Mouse (Mus musculus) forebrain, embryonic 10.5 days (tissue): ENCODE data around the gene Hoxa10. TPM values are rescaled to one million over a fixed set of nuclear protein-coding genes. Genes with fewer than 3 reads are reported as not detected.

Experiments used
- DNase-seq: peaks from one replicate; pipeline ENCODE4 v3.0.0-alpha.2; 2017; ENCODE audit warnings: low spot score; ENCODE audit errors: extremely low spot score
- H3K27ac ChIP-seq: fragments of 300-500 bp; sonication (generic); 2 replicates; pipeline ENCODE4 v1.5.1; 2016; ENCODE audit warnings: mild to moderate bottlenecking
- H3K27me3 ChIP-seq: fragments of 300-500 bp; sonication (generic); 2 replicates; pipeline ENCODE4 v1.6.1; 2016; ENCODE audit warnings: mild to moderate bottlenecking; ENCODE audit not compliant: poor library complexity, severe bottlenecking
- H3K36me3 ChIP-seq: fragments of 300-500 bp; sonication (generic); replicated peaks from 2 replicates; pipeline ENCODE4 v1.6.1; 2016; ENCODE audit warnings: mild to moderate bottlenecking, moderate library complexity
- H3K4me1 ChIP-seq: fragments of 300-500 bp; sonication (generic); 2 replicates; pipeline ENCODE4 v1.6.1; 2016
- H3K4me3 ChIP-seq: fragments of 300-500 bp; sonication (generic); 2 replicates; pipeline ENCODE4 v1.5.1; 2016; ENCODE audit warnings: mild to moderate bottlenecking, moderate library complexity
- H3K9me3 ChIP-seq: fragments of 300-500 bp; sonication (generic); 2 replicates; pipeline ENCODE4 v1.6.1; 2016; ENCODE audit warnings: mild to moderate bottlenecking, moderate library complexity
- WGBS: fragments of 180-500 bp; shearing (Covaris S2); methylation state at CpG from one replicate; pipeline ENCODE4 v1.1.7; 2016; 5-methylcytosine and 5-hydroxymethylcytosine counted together
- polyA plus RNA-seq: library from polyadenylated mRNA; unstranded; fragments of >200 nt; fragmentation: Nextera tagmentation; extraction: Ambion mirVana; gene quantifications from 2 replicates; pipeline ENCODE4 v1.2.1, GENCODE M21; 2016

Hoxa10 gene
- polyA plus RNA-seq = not detected in 2 replicates

- peak; percentile 85 for DNase-seq
- WGBS = 1% methylated on average over 35 of the region's 35 CpGs
Measured at GRCm38 (mm10) chr6:52240389-52241000, at the start of gene Hoxa10. TSS of gene Hoxa10 (minus strand) at chr6:52240854.

GRCm38 (mm10) chr6:52290186-52290585 is 49.5 kb upstream of the Hoxa10 start:
- Histone ChIP-seq H3K27ac (no peak overlapping the region), H3K4me3 (no peak overlapping the region), H3K36me3 (no peaks in the 10 kb centered on the region), H3K27me3 (peaks cover 96% of the 10 kb centered on the region), H3K4me1 (peaks cover 10% of the 10 kb centered on the region), H3K9me3 (no peaks in the 10 kb centered on the region)
- WGBS = 21% methylated on average over 12 of the region's 12 CpGs
- no peak for DNase-seq

More at GRCm38 (mm10) chr6:52240389-52241000, at the start of gene Hoxa10:
- Histone ChIP-seq H3K4me3 (peak within 1 kb of the TSS; percentile 24; the same call in 1 of the 2 replicates), H3K4me1 (peaks cover 15% of the 10 kb centered on the region), H3K36me3 (no peaks in the 10 kb centered on the region), H3K27ac (no peak within 1 kb of the TSS), H3K27me3 (peaks cover 100% of the 10 kb centered on the region), H3K9me3 (no peaks in the 10 kb centered on the region)

GRCm38 (mm10) chr6:52283896-52284295 is 43.2 kb upstream of the Hoxa10 start:
- no peak for DNase-seq
- 83% methylated on average over 5 of the region's 5 CpGs for WGBS
- Histone ChIP-seq H3K36me3 (no peaks in the 10 kb centered on the region), H3K4me1 (no peaks in the 10 kb centered on the region), H3K4me3 (no peak overlapping the region), H3K27ac (no peak overlapping the region), H3K9me3 (no peaks in the 10 kb centered on the region), H3K27me3 (peaks cover 89% of the 10 kb centered on the region)

GRCm38 (mm10) chr6:52281084-52281483 is 40.4 kb upstream of the Hoxa10 start:
- Histone ChIP-seq H3K36me3 (no peaks in the 10 kb centered on the region), H3K4me3 (no peak overlapping the region), H3K27ac (no peak overlapping the region), H3K27me3 (peaks cover 89% of the 10 kb centered on the region), H3K9me3 (no peaks in the 10 kb centered on the region), H3K4me1 (no peaks in the 10 kb centered on the region)
- no peak for DNase-seq
- WGBS = 75% methylated on average over 12 of the region's 12 CpGs

GRCm38 (mm10) chr6:52276920-52277319 is 36.3 kb upstream of the Hoxa10 start:
- no peak for DNase-seq
- H3K27ac ChIP-seq = no peak overlapping the region
- H3K4me1 ChIP-seq = no peaks in the 10 kb centered on the region
- no peak overlapping the region for H3K4me3 ChIP-seq
- no peaks in the 10 kb centered on the region for H3K36me3 ChIP-seq
- H3K9me3 ChIP-seq = no peaks in the 10 kb centered on the region
- WGBS = 9% methylated on average over 5 of the region's 5 CpGs
- peaks cover 99% of the 10 kb centered on the region for H3K27me3 ChIP-seq

- H3K36me3 ChIP-seq = no peaks in the 10 kb centered on the region
- WGBS = 1% methylated on average over 6 of the region's 6 CpGs
- DNase-seq = no peak
- no peak overlapping the region for H3K4me3 ChIP-seq
- no peak overlapping the region for H3K27ac ChIP-seq
- H3K4me1 ChIP-seq = no peaks in the 10 kb centered on the region
- H3K9me3 ChIP-seq = no peaks in the 10 kb centered on the region
- peaks cover 99% of the 10 kb centered on the region for H3K27me3 ChIP-seq
Measured at GRCm38 (mm10) chr6:52276382-52276781, 35.7 kb upstream of the Hoxa10 start.

GRCm38 (mm10) chr6:52275563-52276280 is 35.1 kb upstream of the Hoxa10 start:
- Histone ChIP-seq H3K4me1 (no peaks in the 10 kb centered on the region), H3K4me3 (no peak overlapping the region), H3K9me3 (no peaks in the 10 kb centered on the region), H3K27me3 (peaks cover 99% of the 10 kb centered on the region), H3K27ac (no peak overlapping the region), H3K36me3 (no peaks in the 10 kb centered on the region)
- DNase-seq = no peak
- WGBS = 6% methylated on average over 8 of the region's 8 CpGs

- WGBS = under 1% methylated on average over 11 of the region's 11 CpGs
- Histone ChIP-seq H3K27me3 (peaks cover 99% of the 10 kb centered on the region), H3K4me3 (no peak overlapping the region), H3K36me3 (no peaks in the 10 kb centered on the region), H3K9me3 (no peaks in the 10 kb centered on the region), H3K27ac (no peak overlapping the region), H3K4me1 (no peaks in the 10 kb centered on the region)
- DNase-seq = no peak
Measured at GRCm38 (mm10) chr6:52274576-52274975, 33.9 kb upstream of the Hoxa10 start.

GRCm38 (mm10) chr6:52273656-52274280 is 33.1 kb upstream of the Hoxa10 start:
- WGBS = 2% methylated on average over 22 of the region's 22 CpGs
- H3K9me3 ChIP-seq = no peaks in the 10 kb centered on the region
- H3K4me3 ChIP-seq = no peak overlapping the region
- no peak overlapping the region for H3K27ac ChIP-seq
- H3K4me1 ChIP-seq = no peaks in the 10 kb centered on the region
- DNase-seq = no peak
- H3K27me3 ChIP-seq = peaks cover 100% of the 10 kb centered on the region
- H3K36me3 ChIP-seq = no peaks in the 10 kb centered on the region

- 3% methylated on average over 22 of the region's 22 CpGs for WGBS
- no peaks in the 10 kb centered on the region for H3K9me3 ChIP-seq
- H3K4me1 ChIP-seq = no peaks in the 10 kb centered on the region
- no peaks in the 10 kb centered on the region for H3K36me3 ChIP-seq
- peaks cover 100% of the 10 kb centered on the region for H3K27me3 ChIP-seq
- DNase-seq = no peak
- H3K4me3 ChIP-seq = no peak overlapping the region
- no peak overlapping the region for H3K27ac ChIP-seq
Measured at GRCm38 (mm10) chr6:52272766-52273655, 32.4 kb upstream of the Hoxa10 start.

GRCm38 (mm10) chr6:52270494-52271480 is 30.1 kb upstream of the Hoxa10 start:
- H3K9me3 ChIP-seq = no peaks in the 10 kb centered on the region
- no peak for DNase-seq
- H3K4me1 ChIP-seq = no peaks in the 10 kb centered on the region
- WGBS = 5% methylated on average over 23 of the region's 23 CpGs
- H3K4me3 ChIP-seq = no peak overlapping the region
- H3K36me3 ChIP-seq = no peaks in the 10 kb centered on the region
- H3K27ac ChIP-seq = no peak overlapping the region
- H3K27me3 ChIP-seq = peaks cover 100% of the 10 kb centered on the region
